Mouse (Mus musculus): Measurements from ENCODE around the gene Tmem11. TPM values are rescaled to one million over a fixed set of nuclear protein-coding genes. Genes with fewer than 3 reads are reported as not detected.

The Tmem11 gene
- total RNA-seq, 1 experiment, result 50.0 TPM

DNA sequence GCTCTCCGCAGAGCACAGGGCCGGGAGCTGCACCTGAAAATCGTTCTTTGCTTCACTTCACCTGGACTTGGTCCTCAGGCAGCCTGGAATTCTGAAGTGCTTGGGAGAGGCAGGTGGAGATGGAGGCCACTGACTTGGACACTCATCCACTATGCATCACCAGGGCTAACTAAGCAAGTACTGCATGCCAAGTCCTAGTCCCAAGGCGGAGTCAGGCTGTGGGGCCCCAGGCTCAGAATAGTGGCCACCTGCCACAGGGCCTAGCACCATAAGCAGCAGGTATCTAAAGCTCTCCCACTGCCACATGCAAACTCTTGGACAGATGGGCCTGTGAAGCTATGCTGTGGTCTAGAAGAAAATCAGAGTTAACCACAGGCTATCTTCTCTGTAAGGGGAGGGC is 27.4 kb upstream of the Tmem11 start:
- in situ Hi-C loops (cut with MboI; ENCODE audit: low sequenced_read_pairs in 2 of 2, unreplicated experiment in 2 of 2), result no loop called here
- H3K27ac ChIP-seq (ENCODE audit: insufficient read depth, low read depth, low read length, poor library complexity, severe bottlenecking), result no peak overlapping the region
- H3K4me1 ChIP-seq (ENCODE audit: control insufficient read depth in 2 of 2, insufficient read depth in 2 of 2, low read length in 2 of 2, poor library complexity in 1 of 2), result peaks cover 0 to 3% of the 10 kb centered on the region in 2 experiments; a peak in 2 of 4 replicates
- H3K36me3 ChIP-seq (ENCODE audit: control insufficient read depth, insufficient read depth, low read length, poor library complexity, severe bottlenecking), result peaks cover 28% of the 10 kb centered on the region
- H3K9ac ChIP-seq (ENCODE audit: insufficient read depth, low read depth, low read length, poor library complexity, severe bottlenecking), result no peak overlapping the region
- no peak overlapping the region for H3K4me3 ChIP-seq (ENCODE audit: insufficient read depth in 1 of 2, low read depth in 1 of 2, low read length in 2 of 2, poor library complexity in 1 of 2, severe bottlenecking in 1 of 2)
- TF ChIP-seq ZNF384 (IDR thresholded peaks at IDR 0.05; ENCODE audit: low read depth, low read length) (no peak), CHD2 (IDR thresholded peaks at IDR 0.05; ENCODE audit: low read depth, low read length) (no peak)
- no peaks in the 10 kb centered on the region for H3K9me3 ChIP-seq (ENCODE audit: control insufficient read depth, insufficient read depth, low read depth, low read length)
- no peak for DNase-seq (ENCODE audit: low read depth, low spot score)

DNA sequence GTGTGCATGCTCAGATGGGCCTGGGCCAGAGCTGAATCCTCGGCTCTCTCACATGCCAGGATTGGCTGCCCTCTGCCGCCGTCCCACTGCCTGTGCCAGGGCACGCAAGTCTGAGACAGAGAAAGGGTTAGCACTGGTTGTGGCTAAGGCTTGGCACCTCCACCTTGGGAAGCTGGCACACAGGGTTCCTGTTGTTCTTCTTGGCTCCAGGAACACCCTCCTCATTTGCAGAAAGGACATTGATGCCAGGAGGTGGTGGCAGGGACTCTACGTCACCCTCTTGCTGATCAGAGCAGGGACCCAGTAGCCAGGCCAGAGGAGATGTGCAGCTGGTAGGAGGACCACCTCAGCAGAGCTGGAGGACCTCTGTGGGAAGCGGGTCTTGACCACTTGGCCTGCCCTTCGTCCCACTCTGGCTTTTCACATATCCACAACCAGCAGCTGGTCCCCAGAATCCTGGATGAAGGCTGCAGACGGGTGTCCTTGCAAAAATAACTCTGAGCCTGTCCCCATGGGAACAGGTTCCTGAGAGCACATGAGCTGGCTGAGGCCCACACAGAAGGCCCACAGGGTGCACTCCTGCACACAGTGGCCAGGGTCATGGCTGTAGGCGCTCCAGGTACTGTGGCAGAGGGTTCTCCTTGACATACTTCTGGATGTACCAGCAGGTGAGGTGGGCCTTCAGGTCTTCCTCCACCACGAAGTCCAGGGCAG is 26.5 kb upstream of the Tmem11 start:
- no peak overlapping the region for H3K9ac ChIP-seq (ENCODE audit: insufficient read depth, low read depth, low read length, poor library complexity, severe bottlenecking)
- H3K9me3 ChIP-seq (ENCODE audit: control insufficient read depth, insufficient read depth, low read depth, low read length), result no peaks in the 10 kb centered on the region
- no peak overlapping the region for H3K27ac ChIP-seq (ENCODE audit: insufficient read depth, low read depth, low read length, poor library complexity, severe bottlenecking)
- peaks cover 28% of the 10 kb centered on the region for H3K36me3 ChIP-seq (ENCODE audit: control insufficient read depth, insufficient read depth, low read length, poor library complexity, severe bottlenecking)
- no peak for DNase-seq (ENCODE audit: low read depth, low spot score)
- TF ChIP-seq MAFK (IDR thresholded peaks at IDR 0.05; ENCODE audit: insufficient read depth, low read depth, low read length) (no peak), HCFC1 (IDR thresholded peaks at IDR 0.05; ENCODE audit: borderline replicate concordance, insufficient read depth, low read length) (no peak), CHD2 (IDR thresholded peaks at IDR 0.05; ENCODE audit: low read depth, low read length) (no peak), ZNF384 (IDR thresholded peaks at IDR 0.05; ENCODE audit: low read depth, low read length) (no peak), ZC3H11A (IDR thresholded peaks at IDR 0.05; ENCODE audit: borderline replicate concordance, low read depth, low read length) (no peak)
- in situ Hi-C loops (cut with MboI; ENCODE audit: low sequenced_read_pairs in 2 of 2, unreplicated experiment in 2 of 2), result no loop called here
- H3K4me1 ChIP-seq (ENCODE audit: control insufficient read depth in 2 of 2, insufficient read depth in 2 of 2, low read length in 2 of 2, poor library complexity in 1 of 2), result 0 out of 4 replicates have a peak, but pooled peaks cover 0 to 2% of the 10 kb centered on the region in 2 experiments
- no peak overlapping the region for H3K4me3 ChIP-seq (ENCODE audit: insufficient read depth in 1 of 2, low read depth in 1 of 2, low read length in 2 of 2, poor library complexity in 1 of 2, severe bottlenecking in 1 of 2)

GRCm38 (mm10) chr11:60903661-60904061 is 24.6 kb upstream of the Tmem11 start:
- no peaks in the 10 kb centered on the region for H3K9me3 ChIP-seq (ENCODE audit: control insufficient read depth, insufficient read depth, low read depth, low read length)
- H3K27ac ChIP-seq (ENCODE audit: insufficient read depth, low read depth, low read length, poor library complexity, severe bottlenecking), result no peak overlapping the region
- H3K4me3 ChIP-seq (ENCODE audit: insufficient read depth in 1 of 2, low read depth in 1 of 2, low read length in 2 of 2, poor library complexity in 1 of 2, severe bottlenecking in 1 of 2), result no peak overlapping the region
- no peak for TF ChIP-seq CHD2 (IDR thresholded peaks at IDR 0.05; ENCODE audit: low read depth, low read length)
- TF ChIP-seq ZNF384 (IDR thresholded peaks at IDR 0.05; ENCODE audit: low read depth, low read length), result no peak
- no peak for TF ChIP-seq HCFC1 (IDR thresholded peaks at IDR 0.05; ENCODE audit: borderline replicate concordance, insufficient read depth, low read length)
- TF ChIP-seq ZC3H11A (IDR thresholded peaks at IDR 0.05; ENCODE audit: borderline replicate concordance, low read depth, low read length), result no peak
- TF ChIP-seq MAFK (IDR thresholded peaks at IDR 0.05; ENCODE audit: insufficient read depth, low read depth, low read length), result no peak
- no peak for DNase-seq (ENCODE audit: low read depth, low spot score)
- in situ Hi-C loops (cut with MboI; ENCODE audit: low sequenced_read_pairs in 2 of 2, unreplicated experiment in 2 of 2), result no loop called here
- H3K36me3 ChIP-seq (ENCODE audit: control insufficient read depth, insufficient read depth, low read length, poor library complexity, severe bottlenecking), result peaks cover 26% of the 10 kb centered on the region
- H3K9ac ChIP-seq (ENCODE audit: insufficient read depth, low read depth, low read length, poor library complexity, severe bottlenecking), result no peak overlapping the region
- no peaks in the 10 kb centered on the region for H3K4me1 ChIP-seq (ENCODE audit: control insufficient read depth in 2 of 2, insufficient read depth in 2 of 2, low read length in 2 of 2, poor library complexity in 1 of 2)

GRCm38 (mm10) chr11:60902486-60902885 is 23.4 kb upstream of the Tmem11 start:
- H3K9ac ChIP-seq (ENCODE audit: insufficient read depth, low read depth, low read length, poor library complexity, severe bottlenecking), result no peak overlapping the region
- no peak for DNase-seq (ENCODE audit: low read depth, low spot score)
- no peak for TF ChIP-seq MAFK (IDR thresholded peaks at IDR 0.05; ENCODE audit: insufficient read depth, low read depth, low read length)
- no peak for TF ChIP-seq HCFC1 (IDR thresholded peaks at IDR 0.05; ENCODE audit: borderline replicate concordance, insufficient read depth, low read length)
- no peak for TF ChIP-seq CHD2 (IDR thresholded peaks at IDR 0.05; ENCODE audit: low read depth, low read length)
- no peak for TF ChIP-seq ZNF384 (IDR thresholded peaks at IDR 0.05; ENCODE audit: low read depth, low read length)
- no peak for TF ChIP-seq ZC3H11A (IDR thresholded peaks at IDR 0.05; ENCODE audit: borderline replicate concordance, low read depth, low read length)
- no peaks in the 10 kb centered on the region for H3K9me3 ChIP-seq (ENCODE audit: control insufficient read depth, insufficient read depth, low read depth, low read length)
- no peak overlapping the region for H3K4me3 ChIP-seq (ENCODE audit: insufficient read depth in 1 of 2, low read depth in 1 of 2, low read length in 2 of 2, poor library complexity in 1 of 2, severe bottlenecking in 1 of 2)
- peaks cover 26% of the 10 kb centered on the region for H3K36me3 ChIP-seq (ENCODE audit: control insufficient read depth, insufficient read depth, low read length, poor library complexity, severe bottlenecking)
- H3K4me1 ChIP-seq (ENCODE audit: control insufficient read depth in 2 of 2, insufficient read depth in 2 of 2, low read length in 2 of 2, poor library complexity in 1 of 2), result 0 out of 4 replicates have a peak, but pooled peaks cover 0 to 1% of the 10 kb centered on the region in 2 experiments
- H3K27ac ChIP-seq (ENCODE audit: insufficient read depth, low read depth, low read length, poor library complexity, severe bottlenecking), result no peak overlapping the region
- in situ Hi-C loops (cut with MboI; ENCODE audit: low sequenced_read_pairs in 2 of 2, unreplicated experiment in 2 of 2), result no loop called here
